Mouse (Mus musculus) adrenal gland (tissue): ENCODE data around the gene Olfr385.
"Not testable (repeated sequence)": the region's sequence is repeated elsewhere in the genome, so short reads cannot be mapped to it uniquely, and the experiment has no call there.

ENCODE experiments used
- intact Hi-C: fragments of 180-260 bp; cut with DNase I; formaldehyde crosslinking; loops from one replicate; pipeline ENCODE4 v1.15.1; 2025
- long read RNA-seq, 2 experiments: library from polyadenylated mRNA; unstranded; transcript quantifications; one replicate each; pipeline ENCODE4 v2.0.0; 2020; ENCODE audit warnings: borderline replicate concordance in 1 of 2; ENCODE audit not compliant: insufficient replicate concordance in 1 of 2

The Olfr385 gene
- long read RNA-seq, experiment 1 = 0 reads
- long read RNA-seq, experiment 2 = 0 reads

- intact Hi-C loops = no loop called here
Measured at GRCm38 (mm10) chr11:73592908-73593307, at the start of gene Olfr385. Olfr385 (minus strand) TSS chr11:73593008.

GRCm38 (mm10) chr11:73598294-73598693 is 5.5 kb upstream of the Olfr385 start, which contains the start of gene Olfr384:
Olfr384 (plus strand) TSS chr11:73598594.
- intact Hi-C loops = no loop called here

DNA sequence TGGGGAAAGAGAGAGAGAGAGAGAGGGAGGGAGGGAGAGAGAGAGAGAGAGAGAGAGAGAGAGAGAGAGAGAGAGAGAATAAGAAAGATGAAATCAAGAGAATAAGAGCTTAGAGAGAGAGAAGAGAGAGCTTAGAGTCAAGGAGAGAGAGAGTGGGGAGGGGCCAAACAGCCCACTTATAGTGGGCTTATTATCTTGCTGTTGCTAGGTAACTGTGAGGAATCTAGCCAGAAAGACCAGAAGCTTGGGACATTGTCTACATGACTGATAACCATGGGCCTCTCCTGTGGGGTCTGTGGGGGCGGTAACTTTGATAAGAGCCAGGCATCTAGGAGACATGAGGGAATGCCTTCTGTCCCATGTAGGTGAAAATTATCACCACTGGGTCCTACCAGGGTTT is 9.6 kb downstream of the Olfr385 start:
- intact Hi-C loops = not testable (repeated sequence)

GRCm38 (mm10) chr11:73579871-73580270 is 12.9 kb downstream of the Olfr385 start:
- intact Hi-C loops = no loop called here
